Mouse (Mus musculus) megakaryocyte, embryonic 14.5 days (primary cell): ENCODE results near the gene Mapk14. TPM values are rescaled to one million over a fixed set of nuclear protein-coding genes. Genes with fewer than 3 reads are reported as not detected.

Source experiments
- H3K27me3 ChIP-seq: replicated peaks from 2 replicates; pipeline ENCODE3; 2012; ENCODE audit warnings: inconsistent platforms
- H3K36me3 ChIP-seq: replicated peaks from 2 replicates; pipeline ENCODE3; 2012; ENCODE audit warnings: low read length, inconsistent platforms, mixed read lengths
- H3K4me1 ChIP-seq: 2 replicates; pipeline ENCODE4 v1.6.1; 2012; ENCODE audit warnings: inconsistent platforms
- H3K4me3 ChIP-seq: replicated peaks from 2 replicates; pipeline ENCODE3; 2012; ENCODE audit warnings: moderate library complexity, mild to moderate bottlenecking, inconsistent platforms
- H3K9me3 ChIP-seq: 2 replicates; pipeline ENCODE4 v1.6.1; 2012; ENCODE audit warnings: inconsistent platforms
- FLI1 ChIP-seq: IDR thresholded peaks from 2 replicates; pipeline ENCODE4 v1.6.1; 2012; ENCODE audit warnings: low read length, inconsistent platforms, mixed read lengths
- GATA1 ChIP-seq: IDR thresholded peaks from 3 replicates; pipeline ENCODE4 v1.6.1; 2012; ENCODE audit warnings: mixed read lengths, low read length, inconsistent platforms, borderline replicate concordance
- polyA plus RNA-seq: library from polyadenylated mRNA; stranded (reverse); fragments of >175 nt; gene quantifications from 2 replicates; pipeline ENCODE4 v1.2.3, GENCODE M21; 2012; ENCODE audit warnings: low replicate concordance; ENCODE audit not compliant: insufficient read depth

The Mapk14 gene
- polyA plus RNA-seq, 1 experiment, result 34.8 TPM

DNA sequence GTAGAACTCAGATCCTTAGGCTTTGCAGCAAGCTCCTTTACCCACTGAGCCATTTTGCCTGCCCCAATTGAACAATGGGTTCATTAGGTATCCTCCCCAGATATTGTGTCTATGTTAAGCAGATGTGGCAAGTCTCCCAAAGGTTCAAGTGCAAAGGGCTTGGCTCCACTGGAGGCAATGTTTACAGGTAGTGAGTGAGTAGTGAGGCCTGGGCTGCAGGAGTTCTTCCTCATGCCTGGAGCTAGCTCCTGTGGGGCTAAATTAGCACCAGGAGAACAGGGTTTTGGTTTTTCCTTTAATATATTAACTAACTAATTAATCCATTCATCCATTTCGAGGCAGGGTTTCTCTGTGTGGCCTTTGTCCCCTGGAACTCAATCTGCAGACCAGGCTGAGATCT, 7.5 kb upstream of the Mapk14 start:
- no peak for TF ChIP-seq GATA1
- no peak for TF ChIP-seq FLI1
- H3K36me3 ChIP-seq, result no peaks in the 10 kb centered on the region
- H3K4me1 ChIP-seq, result peaks cover 28% of the 10 kb centered on the region
- no peak overlapping the region for H3K4me3 ChIP-seq
- peaks cover 6% of the 10 kb centered on the region for H3K9me3 ChIP-seq
- peaks cover 7% of the 10 kb centered on the region for H3K27me3 ChIP-seq

DNA sequence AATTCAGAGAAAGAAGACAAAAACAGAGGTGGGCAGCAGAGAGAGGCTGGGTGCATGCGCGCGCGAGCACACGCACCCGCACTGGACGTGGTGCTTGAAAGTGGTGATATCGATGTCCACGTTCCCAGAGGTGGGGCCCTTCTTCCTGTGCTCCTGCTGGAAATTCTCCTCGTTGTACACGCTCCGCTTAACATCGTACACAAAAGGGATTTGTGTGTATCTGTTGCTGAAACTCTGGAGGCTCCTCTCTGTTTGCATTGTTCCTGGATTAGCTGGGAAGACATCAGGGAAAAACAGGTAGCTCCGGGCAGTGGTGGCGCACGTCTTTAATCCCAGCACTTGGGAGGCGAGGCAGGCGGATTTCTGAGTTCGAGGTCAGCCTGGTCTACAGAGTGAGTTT, 6.5 kb upstream of the Mapk14 start:
- Histone ChIP-seq H3K4me3 (no peak overlapping the region), H3K27me3 (peaks cover 4% of the 10 kb centered on the region), H3K9me3 (no peaks in the 10 kb centered on the region), H3K36me3 (no peaks in the 10 kb centered on the region), H3K4me1 (peaks cover 37% of the 10 kb centered on the region)
- TF ChIP-seq GATA1 (no peak), FLI1 (no peak)

DNA sequence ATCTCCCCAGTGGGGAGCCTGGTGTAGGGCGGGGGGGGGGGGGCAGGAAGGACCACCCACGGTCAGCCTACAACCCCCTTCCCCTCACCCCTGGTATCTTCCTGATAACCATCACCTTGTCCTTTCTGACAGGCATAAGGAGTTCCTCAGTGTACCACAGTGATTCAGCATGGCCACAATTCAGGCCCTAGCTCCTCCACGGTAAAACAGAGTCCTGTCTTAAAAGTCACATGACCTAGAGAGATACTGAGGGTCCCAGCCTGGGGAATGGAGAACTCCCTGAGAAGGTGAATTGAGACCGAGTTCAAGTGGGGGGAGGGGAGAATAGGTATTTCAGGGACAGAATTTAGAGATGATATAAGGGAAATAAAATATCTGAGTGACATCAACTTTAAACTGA, 3.8 kb upstream of the Mapk14 start:
- TF ChIP-seq GATA1 (no peak), FLI1 (no peak)

DNA sequence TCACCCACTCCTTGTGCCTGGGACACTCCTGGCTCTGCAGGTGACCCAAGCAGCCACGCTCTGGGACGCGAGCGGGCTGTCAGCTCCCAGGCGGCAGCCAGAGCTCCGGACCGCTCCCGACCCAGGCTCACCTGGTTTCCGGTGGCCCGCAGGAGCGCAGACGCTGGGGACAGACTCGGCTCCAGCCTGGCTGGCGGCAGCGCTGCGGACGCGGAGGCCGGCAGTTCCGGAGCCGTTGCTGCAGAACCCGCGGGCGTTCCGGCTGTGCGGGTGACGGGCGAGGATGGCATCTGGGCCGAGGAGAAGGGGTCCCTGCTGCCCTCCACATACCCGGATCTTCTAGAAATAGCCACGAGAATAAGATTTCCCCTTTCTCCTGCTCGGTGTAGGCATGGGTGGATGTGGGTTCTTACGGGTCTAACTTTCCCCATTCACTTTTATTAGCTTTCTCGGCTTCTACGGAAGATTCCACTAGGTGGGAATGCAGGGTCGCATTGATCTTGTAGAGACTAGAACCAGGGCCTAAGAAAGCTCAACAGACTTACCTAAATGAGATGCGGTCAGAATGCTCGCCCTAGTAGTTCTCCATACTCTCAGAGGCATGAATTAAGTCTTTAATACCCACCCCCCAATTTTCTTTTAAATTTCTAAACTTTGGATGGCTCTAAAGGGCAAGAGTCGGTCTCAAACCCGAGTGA, 1.4 kb upstream of the Mapk14 start, which contains the start of gene Slc26a8:
Gene Slc26a8, minus strand, starts transcription at position 648 of the 698 bp plus-strand sequence.
- no peak for TF ChIP-seq GATA1
- no peak for TF ChIP-seq FLI1
- peaks cover 16% of the 10 kb centered on the region for H3K36me3 ChIP-seq
- H3K4me1 ChIP-seq, result peaks cover 64% of the 10 kb centered on the region
- no peaks in the 10 kb centered on the region for H3K27me3 ChIP-seq
- H3K9me3 ChIP-seq, result no peaks in the 10 kb centered on the region
- H3K4me3 ChIP-seq, result peak within 1 kb of the TSS; percentile 99

More for the DNA sequence above, 3.8 kb upstream of the Mapk14 start:
- Histone ChIP-seq H3K4me3 (peak overlapping the region; percentile 42), H3K9me3 (no peaks in the 10 kb centered on the region), H3K27me3 (no peaks in the 10 kb centered on the region), H3K36me3 (no peaks in the 10 kb centered on the region), H3K4me1 (peaks cover 47% of the 10 kb centered on the region)

DNA sequence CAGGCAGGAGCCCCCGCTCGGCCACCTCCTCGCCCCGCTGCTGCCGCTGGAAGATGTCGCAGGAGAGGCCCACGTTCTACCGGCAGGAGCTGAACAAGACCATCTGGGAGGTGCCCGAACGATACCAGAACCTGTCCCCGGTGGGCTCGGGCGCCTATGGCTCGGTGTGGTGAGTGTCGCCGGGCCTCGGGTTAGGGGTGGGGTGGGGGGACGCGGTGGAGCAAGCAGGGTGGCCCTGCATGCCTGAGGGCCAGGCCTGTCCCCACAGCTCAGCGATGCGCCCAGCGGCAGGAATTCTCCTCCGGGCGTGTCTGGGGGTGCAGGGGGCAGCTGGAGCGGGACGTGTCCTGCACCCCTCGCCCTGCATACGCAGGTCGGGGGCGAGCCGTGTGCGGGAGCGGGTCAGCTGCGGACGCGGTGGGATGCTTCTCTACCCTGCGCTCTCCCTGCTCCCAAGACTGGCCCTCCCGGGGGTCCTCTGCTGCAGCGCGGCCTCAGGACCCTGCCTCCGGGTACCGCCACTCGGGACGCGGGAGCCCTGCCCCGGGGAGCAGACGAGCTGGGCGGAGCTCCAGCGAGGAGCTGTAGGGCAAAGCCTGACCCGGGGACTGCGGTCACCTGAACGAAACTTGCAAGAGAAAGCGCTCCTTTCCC, 685 bp downstream of the Mapk14 start:
- H3K4me1 ChIP-seq, result peaks cover 74% of the 10 kb centered on the region
- no peak for TF ChIP-seq FLI1
- no peak for TF ChIP-seq GATA1

DNA sequence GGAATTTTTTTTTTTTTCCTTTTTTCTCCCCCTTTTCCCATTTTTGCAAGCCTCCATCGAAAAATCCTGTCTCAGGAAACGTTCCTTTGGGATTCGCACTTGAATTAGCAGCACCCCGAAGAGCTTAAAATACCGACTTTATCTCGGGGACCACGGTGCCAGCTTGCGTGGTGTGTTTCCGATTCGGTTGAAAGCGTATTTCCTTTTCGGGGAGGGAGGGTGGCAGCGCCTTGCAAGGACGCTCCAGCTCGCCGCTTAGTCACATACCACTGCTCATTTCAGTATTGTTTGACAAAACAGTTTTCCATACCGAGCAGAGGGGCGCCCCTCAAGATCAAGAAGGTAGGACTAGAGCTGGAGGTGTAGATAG, 1.2 kb downstream of the Mapk14 start:
- Histone ChIP-seq H3K4me1 (peaks cover 74% of the 10 kb centered on the region), H3K36me3 (peaks cover 40% of the 10 kb centered on the region), H3K9me3 (no peaks in the 10 kb centered on the region), H3K4me3 (peak overlapping the region; percentile 99), H3K27me3 (no peaks in the 10 kb centered on the region)
- TF ChIP-seq GATA1, result peak; percentile 85; the same call in 2 of the 3 replicates
- peak; percentile 83 for TF ChIP-seq FLI1

More for the DNA sequence above, 685 bp downstream of the Mapk14 start:
- H3K4me3 ChIP-seq, result peak overlapping the region; percentile 99
- no peaks in the 10 kb centered on the region for H3K9me3 ChIP-seq
- no peaks in the 10 kb centered on the region for H3K27me3 ChIP-seq
- H3K36me3 ChIP-seq, result peaks cover 35% of the 10 kb centered on the region

DNA sequence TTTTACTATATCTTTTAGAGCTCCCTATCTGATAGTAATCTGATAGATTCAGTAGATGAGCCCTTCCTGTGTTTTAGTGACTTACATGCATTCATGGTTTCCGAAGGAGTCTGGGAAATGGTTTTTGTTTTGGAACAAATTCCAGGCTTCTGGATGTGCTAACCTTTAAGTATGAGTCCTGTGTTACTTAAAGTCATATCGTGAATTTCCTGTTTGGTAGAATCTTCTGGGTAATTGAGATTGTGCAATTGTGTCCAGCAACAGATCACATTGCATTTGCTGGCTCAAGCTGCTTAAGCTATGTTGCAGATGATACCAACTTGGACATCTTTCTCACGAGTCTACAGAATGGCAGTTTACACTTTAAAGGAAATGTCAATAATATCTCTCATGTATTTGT, 2.0 kb downstream of the Mapk14 start:
- no peaks in the 10 kb centered on the region for H3K27me3 ChIP-seq
- TF ChIP-seq GATA1, result no peak
- peak overlapping the region; percentile 99 for H3K4me3 ChIP-seq
- peaks cover 74% of the 10 kb centered on the region for H3K4me1 ChIP-seq
- H3K9me3 ChIP-seq, result no peaks in the 10 kb centered on the region
- H3K36me3 ChIP-seq, result peaks cover 48% of the 10 kb centered on the region

DNA sequence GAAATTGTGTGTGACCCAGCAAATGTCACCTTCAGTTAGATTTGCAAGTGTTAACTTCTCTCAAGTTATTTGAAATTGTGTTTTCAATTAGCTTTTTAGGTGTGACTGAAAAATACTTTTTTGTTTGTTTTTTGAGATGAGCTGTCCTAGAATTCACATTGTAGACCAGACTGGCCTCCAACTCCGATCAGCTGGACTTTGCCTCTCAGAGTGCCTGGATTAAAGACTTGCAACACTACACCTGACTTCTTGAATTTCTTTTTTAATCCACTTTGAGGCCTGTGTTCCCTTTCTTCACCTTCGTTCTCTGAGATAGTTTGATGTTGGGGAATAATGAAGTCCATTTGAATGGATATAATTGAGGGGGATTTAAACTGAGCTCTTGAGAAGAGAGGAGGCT, 2.9 kb downstream of the Mapk14 start:
- Histone ChIP-seq H3K27me3 (no peaks in the 10 kb centered on the region), H3K4me3 (peak overlapping the region; percentile 99), H3K36me3 (peaks cover 57% of the 10 kb centered on the region), H3K9me3 (no peaks in the 10 kb centered on the region), H3K4me1 (peaks cover 76% of the 10 kb centered on the region)
- TF ChIP-seq GATA1 (no peak), FLI1 (no peak)

DNA sequence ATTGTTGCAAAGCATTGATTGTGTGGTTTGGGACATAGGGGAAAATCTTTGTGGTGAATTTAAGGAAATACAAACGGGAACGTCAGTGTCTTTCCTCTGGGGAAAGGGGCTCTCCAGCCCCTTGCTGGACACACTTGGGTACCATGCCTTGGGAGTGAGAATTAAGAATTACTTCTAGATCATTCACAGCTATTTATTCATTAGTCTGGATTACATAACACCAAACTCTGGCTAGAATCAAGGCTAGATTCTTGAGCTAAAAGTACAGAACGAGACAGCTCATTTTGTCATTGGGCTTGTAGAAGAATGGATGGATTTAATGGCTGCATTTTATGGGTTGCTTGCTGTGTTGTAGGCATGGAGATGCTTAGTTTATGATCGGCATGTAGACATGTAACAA, 3.7 kb downstream of the Mapk14 start:
- Histone ChIP-seq H3K36me3 (peaks cover 63% of the 10 kb centered on the region), H3K27me3 (no peaks in the 10 kb centered on the region), H3K4me3 (peak overlapping the region; percentile 81), H3K4me1 (peaks cover 76% of the 10 kb centered on the region), H3K9me3 (no peaks in the 10 kb centered on the region)
- TF ChIP-seq GATA1, result no peak
- no peak for TF ChIP-seq FLI1

DNA sequence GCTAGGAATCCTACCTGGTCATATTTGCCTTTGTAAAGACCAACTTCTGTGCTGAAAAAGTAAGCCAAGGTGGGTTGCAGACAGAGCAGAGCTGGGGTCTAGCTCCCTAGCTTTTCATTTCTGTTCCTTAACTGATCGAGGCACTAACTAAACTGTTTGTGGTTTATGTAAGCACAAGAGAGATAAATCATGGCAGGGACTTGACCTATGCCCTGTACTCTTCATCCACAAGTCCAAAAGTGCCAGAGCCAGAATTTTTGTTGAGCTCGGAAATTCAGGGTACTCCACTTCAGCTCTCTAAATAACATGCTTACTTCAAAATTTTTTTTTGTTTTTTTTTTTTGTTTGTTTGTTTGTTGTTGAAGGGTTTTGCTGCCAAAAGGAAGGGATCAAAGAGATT, 5.5 kb downstream of the Mapk14 start:
- Histone ChIP-seq H3K27me3 (no peaks in the 10 kb centered on the region), H3K36me3 (peaks cover 80% of the 10 kb centered on the region), H3K4me1 (peaks cover 85% of the 10 kb centered on the region), H3K9me3 (no peaks in the 10 kb centered on the region), H3K4me3 (peak overlapping the region; percentile 66)
- TF ChIP-seq FLI1 (no peak), GATA1 (no peak)
